Mouse (Mus musculus) embryo, embryonic 10.5 days (tissue): ENCODE measurements around the gene Hand2.

Experiments
- DNase-seq: peaks from one replicate; pipeline ENCODE4 v3.0.0-alpha.2; 2015; ENCODE audit warnings: low spot score

Gene Hand2

DNA sequence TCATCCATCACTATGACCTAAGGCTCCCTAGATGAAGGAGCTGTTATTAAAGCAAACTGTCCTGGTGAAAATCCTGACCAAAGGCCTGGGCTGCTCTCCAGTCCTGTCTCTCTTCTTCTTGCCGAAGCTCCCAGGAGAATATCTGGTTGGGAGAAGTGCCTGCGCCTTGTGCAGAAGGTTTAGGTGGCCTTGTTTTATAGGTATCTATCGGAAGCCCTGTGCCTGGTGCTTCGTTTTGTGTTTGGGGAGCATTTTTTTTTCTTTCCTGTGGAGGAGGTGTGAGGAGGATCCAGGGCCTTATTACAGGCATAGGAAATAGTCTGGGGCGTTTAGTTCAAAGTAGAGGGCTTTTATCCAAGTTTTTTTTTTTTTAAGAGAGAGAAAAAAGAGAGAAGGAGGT lies 3.9 kb downstream of the Hand2 start:
- peak; percentile 51 for DNase-seq

DNA sequence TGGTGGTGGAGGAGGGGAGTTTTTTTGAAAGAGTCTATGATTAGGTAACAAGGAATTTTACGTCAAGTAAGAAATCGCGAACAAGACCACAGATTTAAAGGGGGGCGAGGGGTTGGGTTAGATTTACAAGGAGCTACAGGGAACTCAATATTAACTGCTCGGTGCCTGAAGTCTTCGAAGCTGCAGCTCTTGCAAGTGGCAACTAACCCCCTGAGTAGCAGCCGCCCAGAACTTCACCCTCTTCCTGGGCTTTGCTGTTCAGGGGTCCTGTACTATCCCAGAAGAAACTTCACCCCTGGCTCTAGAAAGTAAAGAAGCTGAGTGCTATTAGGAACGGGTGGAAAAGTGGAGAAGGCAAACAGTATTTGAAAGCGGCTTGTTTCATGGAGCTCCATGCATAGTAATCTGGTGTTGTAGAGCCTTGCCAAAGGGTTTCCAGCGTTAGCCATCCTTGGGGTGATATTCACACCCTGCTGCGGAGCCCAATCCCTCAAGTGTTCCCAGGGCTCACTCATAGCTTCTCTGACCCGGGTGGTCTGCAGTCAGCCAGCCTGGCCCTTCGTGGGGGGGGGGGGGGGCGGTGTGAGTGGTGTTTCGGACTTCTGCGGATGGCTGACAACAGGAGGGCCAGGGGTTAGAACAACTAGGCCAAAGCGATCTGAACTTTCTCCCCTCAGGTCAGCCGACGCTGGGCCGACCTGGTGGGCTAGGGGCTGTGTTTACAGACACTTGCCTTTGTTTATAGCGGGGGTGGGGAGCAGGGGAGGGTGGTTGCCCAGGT lies 4.5 kb downstream of the Hand2 start:
- no peak for DNase-seq

DNA sequence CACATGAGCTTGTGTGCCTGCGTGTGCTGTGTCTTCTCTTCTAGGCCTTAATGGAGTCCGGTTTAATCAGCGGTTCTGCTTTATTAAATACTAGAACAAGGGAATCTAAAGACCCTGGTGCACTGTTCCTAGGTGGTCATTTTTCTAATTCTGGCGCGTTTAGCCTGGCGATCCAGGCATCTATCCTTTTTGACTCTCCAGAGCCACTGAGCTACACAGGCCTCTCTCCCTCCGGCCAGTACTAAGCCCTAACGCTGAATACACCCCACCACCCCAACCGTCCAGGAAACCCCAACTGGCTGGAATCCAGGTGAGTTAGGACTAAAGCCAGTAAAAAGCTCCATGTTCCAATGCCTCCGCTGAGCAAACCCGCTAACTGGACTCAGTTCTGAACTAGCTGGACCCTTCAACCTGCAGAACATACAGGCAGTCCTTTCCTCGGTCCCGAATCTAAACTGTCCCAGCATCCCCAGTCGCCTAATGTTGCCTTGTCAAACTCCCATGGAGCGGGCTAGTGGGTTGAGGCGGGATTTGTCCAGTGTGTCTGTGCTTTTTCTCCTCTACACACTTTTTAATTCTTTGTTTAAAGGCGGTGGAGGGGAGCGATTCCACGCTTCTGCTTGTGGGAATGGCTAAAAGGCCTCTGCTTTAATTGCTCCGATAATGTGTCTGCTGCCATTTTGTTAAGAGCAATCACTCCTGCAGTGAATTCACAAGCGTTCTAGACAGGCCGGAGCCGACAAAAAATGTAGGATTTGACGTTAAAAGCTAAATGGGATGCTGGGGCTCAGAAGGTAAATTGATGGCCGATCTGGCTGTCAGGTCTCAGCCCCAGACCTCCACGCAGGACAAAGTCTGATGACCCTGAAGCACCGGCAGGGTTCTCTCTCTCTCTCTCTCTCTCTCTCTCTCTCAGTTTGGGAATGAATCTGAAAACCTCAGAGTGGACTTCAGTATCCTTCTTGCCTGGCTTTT lies 5.6 kb downstream of the Hand2 start:
- DNase-seq: no peak

DNA sequence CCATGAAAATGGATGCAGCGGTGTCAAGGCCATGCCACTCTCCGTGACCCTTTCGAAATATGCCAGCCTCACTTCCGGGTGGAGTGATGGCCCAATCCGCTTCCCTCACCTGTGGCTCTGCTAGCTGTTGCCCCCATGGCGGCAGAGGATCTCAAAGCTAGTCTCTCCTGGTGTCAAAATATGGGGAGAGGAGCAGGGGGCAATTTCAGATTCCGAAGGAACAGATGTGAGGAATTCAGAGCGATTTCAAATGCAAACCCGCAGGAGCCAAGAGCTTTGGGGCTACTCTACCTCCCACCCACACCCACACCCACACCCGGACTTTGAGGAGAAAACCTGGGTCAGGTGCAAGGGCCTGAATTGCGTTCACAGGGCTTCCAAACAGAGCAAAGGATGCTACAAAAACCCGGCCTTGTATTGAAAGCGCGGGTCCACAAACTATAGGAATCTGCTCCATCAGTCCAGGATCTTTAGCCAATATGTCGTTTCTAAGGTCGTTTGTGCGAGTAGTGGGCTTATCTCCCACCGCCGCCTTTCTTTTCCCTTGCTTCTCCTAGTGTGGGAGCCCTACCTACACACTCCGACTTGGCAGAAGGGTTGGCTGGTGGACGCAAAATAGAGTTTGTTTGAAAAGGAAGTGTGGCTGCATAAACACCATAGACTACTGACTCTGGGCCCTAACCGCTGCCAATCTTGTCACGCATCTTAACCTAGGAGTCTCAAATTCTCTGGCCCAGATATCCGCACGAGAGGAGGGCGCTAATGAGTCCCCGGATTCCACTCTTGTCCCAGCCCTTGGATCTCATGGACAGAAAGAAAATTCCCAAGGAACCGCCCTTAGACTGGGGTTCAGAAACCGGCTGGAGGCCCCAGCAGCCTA lies 6.7 kb downstream of the Hand2 start:
- no peak for DNase-seq

DNA sequence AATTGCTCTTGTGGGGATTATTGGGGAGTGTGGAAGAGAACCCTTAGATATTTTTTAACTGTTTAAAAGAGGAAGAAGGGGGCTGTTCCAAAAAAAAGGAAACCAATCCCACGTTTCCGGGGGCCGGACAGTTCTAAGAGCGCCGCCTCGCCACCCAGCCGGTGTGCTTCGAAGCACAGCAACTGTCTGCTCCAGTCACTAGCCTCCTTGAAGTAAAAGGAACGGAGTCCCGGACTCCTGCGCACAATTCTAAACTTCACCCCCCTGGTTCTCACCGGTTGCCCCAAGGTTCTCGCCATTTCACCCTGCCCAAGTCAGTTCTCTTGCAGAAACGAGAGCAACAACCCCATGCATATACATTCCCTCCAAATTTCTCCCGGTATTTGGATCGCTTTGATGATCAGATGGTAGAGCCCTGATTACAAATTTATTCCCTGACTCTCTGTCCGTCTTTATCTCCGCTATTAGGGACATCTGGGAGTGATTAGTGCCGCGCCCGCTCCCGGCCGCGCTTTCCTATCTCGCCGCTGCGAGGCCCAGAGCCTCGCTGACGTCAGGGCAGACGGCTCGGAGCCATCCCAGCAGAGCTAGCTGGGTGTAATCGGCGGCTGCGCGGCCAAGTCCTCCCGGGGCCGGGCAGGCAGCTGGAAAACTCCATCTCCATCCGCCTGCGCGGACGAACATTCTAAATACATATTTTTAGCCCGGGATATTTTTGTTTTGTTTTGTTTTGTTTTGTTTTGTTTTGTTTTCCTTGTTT lies 7.6 kb downstream of the Hand2 start:
- DNase-seq: peak; percentile 88

DNA sequence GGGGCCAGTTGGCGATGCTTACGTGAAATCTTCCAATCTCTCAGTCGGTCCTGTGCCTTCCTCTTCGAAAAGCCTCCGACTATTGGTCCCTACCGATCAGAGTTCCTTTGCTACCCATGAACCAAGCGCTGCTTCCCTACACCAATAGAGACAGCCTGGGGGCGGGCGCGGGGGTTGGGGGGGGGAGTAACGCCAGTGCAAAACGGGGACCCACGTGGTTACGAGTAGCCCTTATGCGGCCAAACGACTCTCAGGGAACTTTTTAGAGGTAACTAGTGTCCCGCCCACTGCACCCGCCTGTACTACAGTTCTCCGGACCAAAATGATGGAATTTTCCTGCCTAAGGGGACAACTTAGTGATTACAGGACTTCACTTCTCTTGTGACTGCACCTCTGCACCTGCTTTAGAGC lies 8.2 kb downstream of the Hand2 start:
- no peak for DNase-seq

DNA sequence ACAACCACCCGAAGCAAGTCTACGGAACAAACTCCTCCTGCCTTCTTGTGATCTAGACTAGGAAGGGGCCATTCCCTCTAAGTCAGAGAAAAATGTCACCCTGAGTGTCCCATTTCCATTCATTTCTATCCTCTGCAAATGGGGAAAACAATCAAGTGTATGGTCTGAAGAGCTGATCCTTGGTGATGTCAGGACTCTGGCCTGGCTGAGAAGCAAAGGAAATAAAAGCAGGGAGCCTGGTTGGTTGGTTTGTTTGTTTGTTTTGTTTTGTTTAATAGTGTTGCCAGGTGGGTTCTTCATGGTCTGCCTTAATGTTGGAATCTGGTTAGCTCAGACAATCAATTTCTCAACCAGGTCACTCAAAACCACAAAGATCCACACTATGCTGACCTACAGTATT lies 9.3 kb downstream of the Hand2 start:
- no peak for DNase-seq

DNA sequence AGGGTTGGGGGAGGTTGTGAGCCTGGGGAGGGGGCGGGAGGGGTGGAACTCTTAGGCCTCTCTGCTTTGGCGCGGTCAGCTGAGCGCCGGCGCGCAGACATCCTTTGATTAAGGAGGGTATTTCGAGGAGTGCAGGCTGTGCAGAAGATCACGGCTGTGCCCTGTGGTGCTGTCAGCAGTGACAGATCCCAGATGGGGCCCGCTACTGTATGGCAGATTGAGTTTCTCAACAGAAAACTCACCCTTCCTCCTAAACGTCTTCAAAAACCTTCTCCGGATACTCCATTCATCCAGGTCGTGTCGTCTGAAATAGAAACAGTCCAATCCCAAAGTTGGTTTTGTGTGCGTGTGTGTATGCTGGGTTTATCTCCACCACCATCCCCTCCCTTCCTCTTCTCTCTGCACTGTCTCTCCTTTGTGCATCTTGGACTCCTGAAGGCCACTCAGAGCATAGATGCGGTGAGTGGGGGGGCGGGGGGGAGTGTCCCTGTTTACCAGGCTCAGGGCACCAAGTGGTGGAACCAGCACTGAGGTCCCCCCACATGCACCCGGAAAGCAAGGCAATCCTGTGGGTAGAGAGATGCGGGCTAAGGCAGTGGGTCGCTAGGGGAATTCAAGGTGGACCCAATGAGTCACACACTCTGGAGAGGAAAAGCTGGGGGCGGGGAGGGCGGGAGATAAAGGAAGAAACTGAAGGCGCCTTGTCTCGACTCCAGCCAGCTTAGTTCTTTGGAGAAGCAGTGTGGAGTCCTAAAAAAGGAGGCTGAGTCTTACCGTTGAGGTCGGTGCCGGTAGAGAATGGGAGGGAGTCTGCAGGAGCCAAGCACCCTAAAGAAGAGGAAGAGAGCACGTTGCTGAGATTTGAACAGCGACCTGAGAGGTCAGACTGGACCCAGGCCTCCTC lies 11.2 kb downstream of the Hand2 start:
- DNase-seq: no peak

DNA sequence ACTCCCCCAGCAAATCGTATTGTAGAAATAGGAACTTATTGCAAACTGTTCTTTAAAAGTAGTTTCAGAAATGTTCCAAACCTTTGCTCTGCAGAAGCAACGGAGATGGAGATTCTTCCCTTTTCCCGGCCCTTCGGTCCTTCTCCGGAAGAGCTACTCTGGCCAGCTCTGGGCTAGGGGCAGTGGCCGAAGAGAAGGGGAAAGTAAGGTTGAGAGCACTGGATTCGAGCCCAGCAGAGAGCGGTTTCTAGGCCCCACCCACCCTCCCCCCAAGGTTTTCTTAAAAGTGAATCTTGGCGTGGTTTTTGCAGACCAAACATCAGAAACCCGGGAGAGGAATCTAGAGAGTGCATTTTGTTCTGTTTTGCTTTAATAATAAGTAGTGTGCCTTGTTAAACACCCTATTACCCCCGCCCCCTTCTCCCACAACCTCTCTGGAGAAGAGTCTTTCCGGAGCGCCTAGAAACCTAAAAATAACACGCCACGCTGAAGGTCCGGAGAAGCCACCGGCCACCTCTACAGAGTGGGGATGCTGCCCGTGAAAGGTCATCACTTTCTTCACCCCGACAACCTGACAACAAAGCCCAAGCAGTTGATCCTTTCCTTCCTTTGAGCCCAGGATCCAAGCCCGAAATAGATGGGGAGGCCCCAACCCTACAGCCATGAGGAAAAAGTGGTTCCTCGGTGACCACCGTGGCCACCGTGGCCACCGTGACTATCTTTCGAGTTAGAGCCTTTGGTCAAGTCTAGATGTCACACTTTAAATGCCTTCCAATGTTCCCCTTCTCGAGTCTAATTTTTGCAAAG lies 12.1 kb downstream of the Hand2 start:
- DNase-seq: no peak

DNA sequence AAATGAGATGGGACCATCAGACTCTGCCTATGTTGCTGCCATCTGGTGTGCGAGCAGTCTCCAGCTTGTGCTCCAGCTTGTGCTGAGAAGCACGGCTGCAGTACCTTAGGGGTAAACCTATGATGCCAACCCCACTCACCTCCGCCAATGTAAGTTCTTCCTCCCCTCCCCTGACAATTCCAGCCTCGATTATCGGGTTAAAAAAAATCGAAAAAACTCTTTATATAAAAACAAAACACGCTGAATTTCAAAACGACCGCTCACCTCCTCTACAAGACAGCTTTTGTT lies 12.6 kb downstream of the Hand2 start:
- DNase-seq: no peak

DNA sequence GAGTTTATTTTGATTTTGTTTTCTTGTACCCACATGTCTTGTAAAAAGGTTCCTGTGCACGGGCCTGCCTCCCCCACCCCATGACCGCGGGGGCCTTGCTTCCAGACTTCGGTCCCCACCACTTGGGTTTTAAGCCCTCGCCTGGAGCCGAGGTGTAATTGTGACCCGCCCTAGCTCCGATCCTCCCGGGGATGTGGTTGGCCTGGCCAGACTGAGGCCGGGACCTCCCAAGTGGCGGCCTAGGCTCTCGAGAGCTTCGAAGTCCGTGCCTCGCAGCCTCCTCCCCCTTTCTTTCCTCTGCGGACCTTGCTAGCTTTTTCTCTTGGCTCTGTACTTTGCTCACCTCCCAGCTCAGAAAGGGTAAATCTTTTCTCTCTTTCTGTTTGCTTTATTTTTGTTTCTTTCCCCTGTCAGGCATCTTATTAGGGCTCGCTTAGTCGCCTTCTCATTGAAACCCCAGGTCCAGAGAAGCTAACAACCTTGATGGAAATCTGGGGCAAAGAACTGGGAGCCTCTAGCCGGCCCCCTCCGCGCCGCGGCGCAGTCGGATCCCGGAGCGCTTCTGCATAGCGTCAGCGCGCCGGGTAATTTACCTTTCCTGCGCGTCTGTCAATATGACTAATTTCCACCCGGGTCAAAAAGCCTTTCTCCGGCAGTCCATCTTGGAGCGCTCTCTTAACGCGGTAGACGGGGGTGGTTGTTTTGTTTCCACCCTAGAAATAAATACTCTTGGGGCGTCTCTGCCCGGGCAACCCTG lies 13.2 kb downstream of the Hand2 start:
- DNase-seq: peak; percentile 82

DNA sequence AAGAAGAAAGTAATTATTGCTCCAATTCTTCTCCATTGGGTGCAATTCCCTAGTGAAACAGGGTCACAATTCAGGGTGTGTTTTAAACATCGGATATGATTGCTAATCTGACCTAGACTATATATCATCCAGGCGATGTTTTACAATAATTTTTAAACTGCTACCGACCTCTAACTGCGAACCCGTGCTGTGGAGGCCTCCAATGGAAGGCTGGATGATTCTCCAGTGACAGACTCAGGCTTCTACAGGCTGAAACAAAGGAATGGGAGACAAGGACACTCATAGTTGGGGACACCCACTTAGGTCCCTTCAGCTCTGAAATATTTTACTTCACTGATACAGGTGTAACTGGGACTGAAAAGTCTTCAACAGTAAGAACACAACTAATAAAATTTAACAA lies 13.9 kb downstream of the Hand2 start:
- no peak for DNase-seq

DNA sequence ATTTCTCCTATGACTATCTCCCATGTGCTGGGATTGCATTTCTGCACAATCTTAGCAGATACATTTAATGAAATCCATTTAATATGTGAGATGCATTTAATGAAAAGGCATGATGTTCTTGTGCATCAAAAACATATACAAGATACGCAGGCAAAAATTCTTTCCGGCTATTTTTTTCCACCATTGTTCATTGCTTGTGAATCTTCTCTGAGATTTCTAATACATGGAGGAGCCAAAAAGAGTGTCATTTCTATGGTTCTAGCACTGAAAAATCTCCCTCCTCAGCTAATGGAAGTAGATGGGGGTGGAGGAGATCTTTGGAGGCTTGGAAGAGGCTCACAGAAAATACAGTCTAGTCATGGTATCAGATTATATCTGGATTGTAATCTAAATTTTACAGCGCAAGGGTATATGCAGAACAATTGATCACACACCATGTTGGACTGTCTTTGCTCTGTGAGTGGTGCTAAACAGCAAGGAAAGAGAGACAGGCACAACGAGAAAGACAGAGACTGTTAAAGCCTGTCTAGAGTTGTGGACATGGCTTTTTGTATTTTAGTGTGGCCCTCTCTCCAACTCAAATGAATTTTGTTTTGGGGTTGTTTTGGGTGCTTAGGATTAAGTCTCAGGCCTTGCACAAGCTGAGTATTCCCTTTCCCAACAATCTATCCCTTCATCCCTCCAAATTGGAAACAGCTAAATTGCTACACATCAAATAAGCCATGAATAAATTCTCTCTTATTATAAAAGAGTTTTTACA lies 16.7 kb downstream of the Hand2 start:
- no peak for DNase-seq

DNA sequence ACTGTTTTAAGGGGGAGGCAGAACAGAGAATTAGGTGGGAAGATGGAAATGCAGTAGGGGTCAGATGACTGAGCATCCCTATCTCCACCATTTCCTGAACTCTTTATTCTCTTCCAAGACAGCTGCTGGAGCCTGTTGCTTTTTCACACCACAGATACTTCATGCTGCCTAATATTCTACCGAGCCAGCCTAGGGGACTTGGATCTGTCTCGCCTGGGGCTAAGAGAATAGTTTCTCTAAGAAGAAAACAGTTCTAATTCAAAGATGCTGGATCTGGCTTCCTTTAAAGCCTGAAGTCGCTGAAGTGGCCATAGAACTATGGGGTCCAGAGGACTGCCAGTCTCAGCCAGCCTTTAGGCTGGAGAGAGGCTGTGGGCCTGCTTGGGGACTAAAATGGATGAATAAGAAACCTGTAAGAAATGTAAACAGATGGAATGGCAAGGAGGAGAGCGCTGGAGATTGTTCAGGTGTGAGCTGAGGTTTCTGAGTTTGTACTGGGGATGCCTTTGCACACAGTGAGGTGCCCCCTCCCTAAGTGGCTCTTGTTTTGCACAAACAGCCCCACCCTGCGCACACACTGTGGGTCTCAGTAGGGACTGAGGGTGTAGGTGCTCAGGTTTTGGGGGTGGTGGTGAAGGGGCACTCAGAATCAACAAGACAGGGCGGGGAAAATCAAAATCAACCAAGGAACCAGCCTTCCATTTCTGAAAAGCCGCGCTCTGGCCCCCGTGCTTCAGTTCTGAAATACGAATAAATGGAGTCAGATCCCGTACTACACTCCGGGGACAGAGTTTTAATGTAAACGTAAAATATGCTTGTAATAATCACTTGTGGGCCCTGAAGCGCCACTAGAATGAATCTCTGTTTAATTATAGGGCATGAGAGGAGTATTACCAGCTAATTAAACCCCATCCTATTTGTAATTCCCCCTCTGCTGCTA lies 19.2 kb downstream of the Hand2 start:
- peak; percentile 46 for DNase-seq

DNA sequence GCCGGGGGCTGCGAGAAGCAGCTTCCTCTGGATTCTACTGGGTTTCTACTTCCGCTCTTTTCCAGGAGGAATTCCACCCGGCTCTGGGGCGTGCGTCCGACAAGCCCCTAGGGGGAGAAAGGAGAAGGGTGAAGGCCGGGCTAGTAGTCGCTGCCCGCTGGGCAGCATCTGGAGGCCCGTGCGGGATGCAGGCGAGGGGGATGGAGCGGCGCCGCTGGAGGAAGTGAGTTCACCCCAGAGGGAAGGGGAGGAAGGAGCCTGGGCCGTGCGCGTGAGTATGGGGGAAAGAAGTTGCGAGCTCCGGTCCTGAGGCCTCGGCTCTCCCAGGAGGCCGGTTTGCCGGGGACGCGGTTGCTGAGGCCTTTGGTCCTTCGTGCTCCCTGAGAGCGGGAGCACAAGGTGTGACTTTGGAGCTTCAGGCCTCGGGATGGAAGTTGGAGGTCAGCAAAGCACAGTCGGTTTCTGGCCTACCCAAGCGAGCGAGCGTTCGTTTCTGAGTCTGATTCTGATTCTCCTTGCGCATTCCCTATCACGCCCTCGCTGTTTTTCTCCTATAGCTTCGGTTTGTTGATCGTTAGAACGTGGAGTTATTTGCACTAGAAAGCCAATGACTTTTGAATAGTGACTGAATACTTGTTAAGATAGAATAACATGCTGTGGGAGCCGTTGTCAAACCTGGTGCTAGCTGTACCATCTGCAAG lies 20.2 kb downstream of the Hand2 start:
- DNase-seq: peak; percentile 62

DNA sequence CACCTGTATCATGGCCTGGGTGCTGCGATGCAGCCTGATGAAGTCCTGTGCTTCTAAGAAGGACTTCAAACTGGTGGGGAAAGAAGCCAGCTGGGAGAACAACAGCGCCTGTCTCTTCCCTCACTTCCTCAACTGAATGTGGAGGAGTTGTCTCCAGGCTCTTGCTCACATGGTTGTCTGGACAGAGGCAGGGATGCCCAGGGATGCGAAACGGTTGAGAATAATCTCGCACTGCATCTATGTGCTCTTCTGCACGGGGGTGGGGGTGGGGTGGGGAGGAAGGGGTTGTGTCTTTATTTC lies 20.7 kb downstream of the Hand2 start:
- DNase-seq: no peak
